Mouse (Mus musculus) spleen, adult 12 weeks (tissue): ENCODE data around the gene Tfap2b.

ENCODE experiments used
- DNase-seq: peaks from one replicate; pipeline ENCODE4 v3.0.0; 2022; ENCODE audit warnings: low spot score

Tfap2b gene

GRCm38 (mm10) chr1:19233857-19234256 lies 25.1 kb downstream of the Tfap2b start:
- DNase-seq, result no peak

- DNase-seq, result no peak
Measured at GRCm38 (mm10) chr1:19234432-19235205, 25.9 kb downstream of the Tfap2b start.

- DNase-seq, result no peak
Measured at GRCm38 (mm10) chr1:19236051-19236450, 27.3 kb downstream of the Tfap2b start.

- no peak for DNase-seq
Measured at GRCm38 (mm10) chr1:19236591-19236990, 27.9 kb downstream of the Tfap2b start.

GRCm38 (mm10) chr1:19237061-19237460 lies 28.3 kb downstream of the Tfap2b start:
- no peak for DNase-seq

GRCm38 (mm10) chr1:19237721-19238410 lies 29.2 kb downstream of the Tfap2b start:
- no peak for DNase-seq

- DNase-seq, result no peak
Measured at GRCm38 (mm10) chr1:19240054-19240453, 31.3 kb downstream of the Tfap2b start.

- DNase-seq, result no peak
Measured at GRCm38 (mm10) chr1:19241316-19241715, 32.6 kb downstream of the Tfap2b start.

GRCm38 (mm10) chr1:19242021-19242420 lies 33.3 kb downstream of the Tfap2b start:
- no peak for DNase-seq

GRCm38 (mm10) chr1:19245032-19245431 lies 36.3 kb downstream of the Tfap2b start:
- no peak for DNase-seq

- DNase-seq, result no peak
Measured at GRCm38 (mm10) chr1:19251286-19251685, 42.6 kb downstream of the Tfap2b start.

GRCm38 (mm10) chr1:19269596-19269995 lies 60.9 kb downstream of the Tfap2b start:
- no peak for DNase-seq
